Mouse (Mus musculus) intestine, postnatal 0 days (tissue): ENCODE data around the gene Gm49450. TPM values are rescaled to one million over a fixed set of nuclear protein-coding genes. Genes with fewer than 3 reads are reported as not detected.

Experiments
- ATAC-seq: fragments of 200-750 bp; cut with Nextera tagmentation; 2 replicates; pipeline ENCODE4 v1.8.0; 2017; ENCODE audit warnings: mild to moderate bottlenecking, moderate TSS enrichment, moderate library complexity
- H3K27ac ChIP-seq: fragments of 300-500 bp; sonication (generic); 2 replicates; pipeline ENCODE4 v1.5.1; 2014; ENCODE audit warnings: mild to moderate bottlenecking, low read depth, low read length, moderate library complexity
- H3K27me3 ChIP-seq: fragments of 300-500 bp; sonication (generic); replicated peaks from 2 replicates; pipeline ENCODE4 v1.6.1; 2014; ENCODE audit warnings: low read length, mixed read lengths; ENCODE audit not compliant: control insufficient read depth, insufficient read depth
- H3K36me3 ChIP-seq: fragments of 300-500 bp; sonication (generic); 2 replicates; pipeline ENCODE4 v1.6.1; 2014; ENCODE audit warnings: mild to moderate bottlenecking, moderate library complexity; ENCODE audit not compliant: control insufficient read depth, insufficient read depth
- H3K4me1 ChIP-seq: fragments of 300-500 bp; sonication (generic); replicated peaks from 2 replicates; pipeline ENCODE4 v1.6.1; 2014; ENCODE audit warnings: antibody characterized with exemption, low read length, mixed read lengths; ENCODE audit not compliant: control insufficient read depth, insufficient read depth
- H3K4me2 ChIP-seq: fragments of 300-500 bp; sonication (generic); replicated peaks from 2 replicates; pipeline ENCODE4 v1.6.1; 2014; ENCODE audit warnings: low read depth, mild to moderate bottlenecking, moderate library complexity
- H3K4me3 ChIP-seq: fragments of 300-500 bp; sonication (generic); 2 replicates; pipeline ENCODE4 v1.5.1; 2014; ENCODE audit warnings: low read depth, low read length
- H3K9ac ChIP-seq: fragments of 300-500 bp; sonication (generic); 2 replicates; pipeline ENCODE4 v1.6.1; 2014; ENCODE audit warnings: mild to moderate bottlenecking, low read depth, low read length
- H3K9me3 ChIP-seq: fragments of 300-500 bp; sonication (generic); 2 replicates; pipeline ENCODE4 v1.6.1; 2016; ENCODE audit warnings: mixed run types; ENCODE audit not compliant: control insufficient read depth
- CTCF ChIP-seq: sonication (generic); IDR thresholded peaks from 2 replicates; pipeline ENCODE4 v1.5.1; 2016; ENCODE audit warnings: low read depth, mild to moderate bottlenecking, control low read depth, antibody characterized with exemption, moderate library complexity
- WGBS: fragments of 180-500 bp; shearing (Covaris S2); extraction: QIAGEN DNeasy Blood & Tissue Kit; methylation state at CpG from one replicate; pipeline ENCODE4 v1.1.7; 2014; 5-methylcytosine and 5-hydroxymethylcytosine counted together
- polyA plus RNA-seq: library from polyadenylated mRNA; unstranded; fragments of >200 nt; fragmentation: Nextera tagmentation; extraction: Ambion mirVana; gene quantifications from 2 replicates; pipeline ENCODE4 v1.2.1, GENCODE M21; 2015

Gene Gm49450
- polyA plus RNA-seq, 1 experiment from 2014 or later: not detected

DNA sequence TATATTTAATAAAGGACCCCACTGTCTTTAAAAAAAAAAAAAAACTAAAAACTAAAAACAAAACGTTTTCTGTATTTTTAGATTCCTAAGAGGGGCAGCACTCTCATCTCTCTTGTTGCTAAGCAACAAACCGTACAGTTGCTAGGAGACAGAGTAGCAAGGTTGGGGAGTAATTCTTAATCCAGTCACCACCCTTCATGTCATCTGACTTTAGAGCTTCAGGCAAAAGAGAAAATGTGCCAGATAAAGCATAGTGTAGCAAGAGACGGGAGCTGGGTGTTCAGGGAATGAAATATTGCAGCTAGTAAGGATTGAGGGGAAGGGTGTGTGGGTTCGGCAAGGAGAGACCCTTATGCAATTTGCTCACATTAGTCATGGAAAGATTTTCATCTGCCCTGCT, 17.8 kb upstream of the Gm49450 start:
- Histone ChIP-seq H3K9ac (no peak overlapping the region), H3K4me3 (no peak overlapping the region), H3K27ac (no peak overlapping the region), H3K36me3 (no peaks in the 10 kb centered on the region), H3K27me3 (no peaks in the 10 kb centered on the region), H3K9me3 (no peaks in the 10 kb centered on the region), H3K4me1 (no peaks in the 10 kb centered on the region), H3K4me2 (no peak overlapping the region)
- ATAC-seq: no peak
- WGBS: 30% methylated on average over 4 of the region's 4 CpGs
- no peak for TF ChIP-seq CTCF

DNA sequence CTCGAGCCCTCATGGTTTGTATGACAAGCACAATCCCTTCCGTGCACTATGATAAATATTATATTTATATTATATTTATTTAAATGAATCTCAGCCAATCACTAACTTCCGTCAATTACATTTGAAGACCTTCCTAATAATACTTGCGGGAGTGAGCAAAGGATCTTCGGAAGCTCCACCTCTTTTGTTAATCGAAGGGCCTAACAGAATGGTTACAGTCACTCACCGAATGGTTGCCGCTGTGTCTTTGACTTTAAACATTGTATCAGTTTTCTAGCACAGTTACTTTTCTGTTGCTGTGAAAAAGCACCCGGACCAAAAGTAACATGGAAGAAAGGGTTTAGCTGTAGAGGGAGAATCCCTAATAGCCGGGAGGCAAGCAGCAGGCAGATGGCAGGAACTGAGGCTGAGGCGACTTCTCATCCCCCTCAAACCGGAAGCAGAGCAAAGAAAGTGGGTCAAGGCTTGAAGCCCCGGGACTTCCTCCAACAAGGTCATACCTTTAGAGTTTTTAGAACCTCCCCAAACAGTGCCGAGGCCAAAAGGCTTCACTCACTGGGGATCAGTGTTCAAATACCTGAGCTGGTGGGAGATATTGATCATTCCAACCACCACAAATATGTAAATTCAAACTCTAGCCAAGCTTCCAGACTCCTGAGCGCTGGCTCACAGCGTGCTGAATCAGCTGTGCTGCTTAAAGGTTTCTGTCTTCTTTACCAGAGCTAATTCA, 16.2 kb upstream of the Gm49450 start:
- Histone ChIP-seq H3K4me3 (no peak overlapping the region), H3K4me2 (no peak overlapping the region), H3K9ac (no peak overlapping the region), H3K4me1 (no peaks in the 10 kb centered on the region), H3K36me3 (no peaks in the 10 kb centered on the region), H3K27me3 (no peaks in the 10 kb centered on the region), H3K27ac (no peak overlapping the region), H3K9me3 (no peaks in the 10 kb centered on the region)
- no peak for TF ChIP-seq CTCF
- no peak for ATAC-seq
- WGBS: 36% methylated on average over 16 of the region's 16 CpGs

DNA sequence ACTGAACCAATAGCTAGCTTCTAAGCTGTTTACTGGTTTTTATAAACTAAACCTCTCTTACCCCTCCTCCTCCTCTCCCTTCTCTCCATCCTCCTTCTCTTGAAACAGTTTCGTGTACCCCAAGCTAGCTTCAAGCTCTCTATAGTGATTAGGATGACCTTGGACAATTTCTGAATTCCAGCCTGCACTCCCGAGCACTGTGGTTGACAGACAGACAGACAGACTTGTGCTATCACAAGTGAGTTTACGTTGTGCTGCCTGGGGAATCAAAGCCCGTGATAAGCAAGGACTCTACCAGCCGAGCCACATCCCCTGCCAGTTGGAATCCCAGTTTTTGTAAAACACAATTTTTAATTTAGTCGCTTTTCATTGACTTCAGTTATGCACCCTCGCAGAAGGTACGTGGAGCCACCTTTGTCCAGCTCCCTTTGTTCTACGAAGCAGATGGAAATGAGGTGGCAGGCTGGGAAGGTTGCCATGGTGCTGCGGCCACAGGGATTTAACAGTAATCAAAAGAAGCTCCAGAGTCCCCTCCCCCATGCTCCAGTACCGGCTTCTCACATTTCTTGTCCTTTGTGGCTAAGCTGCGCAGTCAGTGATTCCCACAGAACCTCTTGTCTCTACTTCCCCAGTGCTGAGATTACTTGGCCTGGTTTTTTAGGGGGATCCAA, 15.5 kb upstream of the Gm49450 start:
- H3K9me3 ChIP-seq: no peaks in the 10 kb centered on the region
- H3K36me3 ChIP-seq: no peaks in the 10 kb centered on the region
- H3K4me3 ChIP-seq: no peak overlapping the region
- no peak for TF ChIP-seq CTCF
- no peak overlapping the region for H3K9ac ChIP-seq
- no peak; the same call in 1 of the 2 replicates for ATAC-seq
- WGBS: 34% methylated on average over 12 of the region's 12 CpGs
- H3K4me1 ChIP-seq: no peaks in the 10 kb centered on the region
- no peaks in the 10 kb centered on the region for H3K27me3 ChIP-seq
- 0 out of 2 replicates have a peak overlapping the region, but pooled peaks have one; percentile 9 for H3K4me2 ChIP-seq
- no peak overlapping the region for H3K27ac ChIP-seq

DNA sequence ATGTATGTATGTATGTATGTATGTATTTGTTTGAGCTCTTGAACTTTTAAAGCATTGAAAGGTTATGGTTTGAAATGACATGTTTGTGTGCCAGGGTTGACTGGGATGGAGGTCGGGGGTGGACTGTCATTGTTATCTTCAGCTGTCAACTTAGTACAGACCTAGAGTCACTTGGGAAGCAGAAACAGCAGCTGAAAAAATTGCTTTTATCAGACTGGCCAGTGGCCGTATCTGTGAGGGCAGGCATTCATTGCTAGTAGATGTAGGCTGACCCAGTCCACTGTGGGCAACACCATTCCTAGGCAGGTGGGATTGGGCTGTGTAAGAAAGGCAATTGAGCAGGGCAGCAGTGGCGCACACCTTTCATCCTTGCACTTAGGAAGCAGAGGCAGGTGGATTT, 6.2 kb upstream of the Gm49450 start:
- H3K27ac ChIP-seq: no peak overlapping the region
- no peaks in the 10 kb centered on the region for H3K4me1 ChIP-seq
- no peak for ATAC-seq
- no peak overlapping the region for H3K4me3 ChIP-seq
- no peak for TF ChIP-seq CTCF
- no peaks in the 10 kb centered on the region for H3K9me3 ChIP-seq
- H3K4me2 ChIP-seq: no peak overlapping the region
- H3K9ac ChIP-seq: no peak overlapping the region
- 70% methylated on average over 3 of the region's 3 CpGs for WGBS
- no peaks in the 10 kb centered on the region for H3K36me3 ChIP-seq
- no peaks in the 10 kb centered on the region for H3K27me3 ChIP-seq

DNA sequence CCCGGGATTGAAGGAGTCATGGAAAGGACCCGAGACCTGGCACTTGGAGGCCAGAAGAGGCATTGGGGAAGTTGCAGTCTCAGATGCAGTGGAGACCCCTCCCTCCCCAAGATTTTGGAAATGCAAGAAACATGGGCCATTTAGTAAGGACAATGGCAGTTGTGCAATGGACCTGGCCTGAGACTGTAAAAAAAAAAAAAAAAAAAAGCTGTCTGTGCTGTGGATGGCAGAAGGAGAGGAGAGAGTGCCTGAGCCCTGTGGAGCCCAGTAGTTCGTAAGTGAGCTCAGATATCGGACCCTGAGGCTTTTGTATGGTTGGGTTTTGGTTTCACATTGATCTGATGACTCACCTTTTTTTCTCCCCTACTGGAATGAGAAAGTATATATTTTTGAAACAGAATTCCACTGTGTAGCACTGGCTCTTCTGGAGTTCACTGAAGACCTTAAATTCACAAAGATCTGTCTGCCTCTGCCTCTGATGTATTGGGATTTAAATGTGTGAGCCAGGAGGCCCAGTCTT, 5.6 kb upstream of the Gm49450 start:
- Histone ChIP-seq H3K4me1 (no peaks in the 10 kb centered on the region), H3K4me3 (no peak overlapping the region), H3K9me3 (no peaks in the 10 kb centered on the region), H3K27me3 (no peaks in the 10 kb centered on the region), H3K9ac (no peak overlapping the region), H3K4me2 (no peak overlapping the region), H3K36me3 (no peaks in the 10 kb centered on the region), H3K27ac (no peak overlapping the region)
- WGBS: 89% methylated on average over 4 of the region's 4 CpGs
- TF ChIP-seq CTCF: no peak
- no peak for ATAC-seq

DNA sequence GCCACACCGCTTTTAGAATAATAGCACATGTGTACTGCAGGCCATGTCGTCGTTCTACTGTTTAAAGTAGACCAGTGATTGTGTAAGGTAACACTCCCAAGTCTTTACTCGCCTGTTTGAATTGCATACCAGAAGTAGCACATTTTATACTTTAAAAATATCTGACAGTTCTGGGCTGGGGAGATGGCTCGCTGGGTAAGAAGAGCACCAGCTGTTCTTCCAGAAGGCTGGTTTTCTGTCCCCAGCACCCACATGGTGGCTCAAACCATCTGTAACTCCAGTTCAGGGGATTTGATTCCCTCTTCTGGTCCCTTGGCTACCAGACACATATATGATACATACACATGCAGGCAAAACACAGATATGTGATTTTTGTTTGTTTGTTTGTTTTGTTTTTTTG, 4.1 kb upstream of the Gm49450 start:
- ATAC-seq: no peak
- TF ChIP-seq CTCF: no peak
- Histone ChIP-seq H3K4me2 (no peak overlapping the region), H3K9ac (no peak overlapping the region), H3K36me3 (no peaks in the 10 kb centered on the region), H3K27ac (no peak overlapping the region), H3K9me3 (no peaks in the 10 kb centered on the region), H3K4me1 (no peaks in the 10 kb centered on the region), H3K27me3 (no peaks in the 10 kb centered on the region), H3K4me3 (no peak overlapping the region)
- whole genome bisulfite sequencing: 68% methylated on average over 5 of the region's 5 CpGs
